Mouse (Mus musculus): Measurements from ENCODE around the gene Mau2. TPM values are rescaled to one million over a fixed set of nuclear protein-coding genes. Genes with fewer than 3 reads are reported as not detected.

Gene Mau2
- polyA plus RNA-seq, 1 experiment from 2014 or later, result 52.1 TPM

DNA sequence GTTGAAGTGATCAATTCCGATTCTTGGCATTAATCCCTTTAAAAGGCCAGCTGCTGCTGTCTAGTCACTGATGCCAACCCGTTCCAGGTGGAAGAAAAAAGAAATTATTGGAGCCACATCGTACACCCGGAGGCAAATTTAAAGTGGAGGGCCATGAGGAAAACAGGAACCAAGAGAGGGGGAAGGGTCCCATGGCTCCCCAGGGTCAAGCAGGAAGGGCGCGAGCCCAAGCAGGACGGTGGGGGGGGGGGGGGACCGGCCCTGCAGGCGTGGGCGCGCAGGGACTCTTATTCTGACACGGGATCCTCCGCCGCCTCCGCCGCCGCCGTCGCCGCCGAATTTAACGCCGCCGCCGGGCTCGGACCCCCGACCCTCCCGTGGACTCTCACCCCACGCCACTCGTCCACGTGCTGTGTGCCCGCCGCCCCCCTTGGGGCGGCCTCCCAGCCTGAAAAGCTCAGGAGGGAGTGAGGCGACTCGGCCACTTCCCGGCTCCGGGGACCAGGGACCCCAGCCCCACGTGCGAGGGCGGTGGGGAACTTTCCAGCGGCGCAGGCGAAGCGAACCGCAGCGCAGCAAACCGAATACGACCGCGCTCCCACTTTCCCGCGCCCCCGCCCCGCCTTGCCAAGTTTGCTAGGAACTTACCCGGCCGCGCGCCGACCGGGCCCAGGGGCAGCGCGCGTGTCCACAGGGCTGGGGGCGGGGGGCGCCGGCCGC is 68.9 kb downstream of the Mau2 start:
- H3K9ac ChIP-seq (ENCODE audit: low read depth, low read length), result peak overlapping the region; percentile 88
- ATAC-seq (ENCODE audit: low FRiP score), result peak; percentile 66
- peak overlapping the region; percentile 60 for H3K4me2 ChIP-seq (replicated peaks; ENCODE audit: low read depth, low read length)
- H3K9me3 ChIP-seq (ENCODE audit: control insufficient read depth, low read length), result no peaks in the 10 kb centered on the region
- no peaks in the 10 kb centered on the region for H3K27me3 ChIP-seq (ENCODE audit: control insufficient read depth, insufficient read depth, low read length)
- DNase-seq (ENCODE audit: low spot score), result peak; percentile 77
- 1% methylated on average over 34 of the region's 68 CpGs for WGBS
- peak overlapping the region; percentile 83 for H3K27ac ChIP-seq (ENCODE audit: low read depth, low read length)
- no peaks in the 10 kb centered on the region for H3K36me3 ChIP-seq (ENCODE audit: control insufficient read depth, insufficient read depth, low read length)
- H3K4me3 ChIP-seq (ENCODE audit: low read depth, low read length), result peak overlapping the region; percentile 96
- peaks cover 16% of the 10 kb centered on the region for H3K4me1 ChIP-seq (replicated peaks; ENCODE audit: control insufficient read depth, insufficient read depth, low read length)

- Histone ChIP-seq H3K9ac (ENCODE audit: low read depth, low read length) (peak overlapping the region; percentile 88), H3K36me3 (ENCODE audit: control insufficient read depth, insufficient read depth, low read length) (no peaks in the 10 kb centered on the region), H3K9me3 (ENCODE audit: control insufficient read depth, low read length) (no peaks in the 10 kb centered on the region), H3K27ac (ENCODE audit: low read depth, low read length) (no peak overlapping the region), H3K27me3 (ENCODE audit: control insufficient read depth, insufficient read depth, low read length) (no peaks in the 10 kb centered on the region), H3K4me3 (ENCODE audit: low read depth, low read length) (peak overlapping the region; percentile 96), H3K4me1 (replicated peaks; ENCODE audit: control insufficient read depth, insufficient read depth, low read length) (peaks cover 16% of the 10 kb centered on the region), H3K4me2 (replicated peaks; ENCODE audit: low read depth, low read length) (peak overlapping the region; percentile 60)
- no peak for ATAC-seq (ENCODE audit: low FRiP score)
- no peak for DNase-seq (ENCODE audit: low spot score)
- WGBS, result 18% methylated on average over 7 of the region's 7 CpGs
Measured at GRCm38 (mm10) chr8:69973063-69973441, 69.5 kb downstream of the Mau2 start.

GRCm38 (mm10) chr8:69970880-69971279 is 71.7 kb downstream of the Mau2 start:
- no peak overlapping the region for H3K4me2 ChIP-seq (replicated peaks; ENCODE audit: low read depth, low read length)
- H3K36me3 ChIP-seq (ENCODE audit: control insufficient read depth, insufficient read depth, low read length), result no peaks in the 10 kb centered on the region
- H3K4me3 ChIP-seq (ENCODE audit: low read depth, low read length), result no peak overlapping the region
- no peak overlapping the region for H3K9ac ChIP-seq (ENCODE audit: low read depth, low read length)
- no peaks in the 10 kb centered on the region for H3K27me3 ChIP-seq (ENCODE audit: control insufficient read depth, insufficient read depth, low read length)
- peaks cover 16% of the 10 kb centered on the region for H3K4me1 ChIP-seq (replicated peaks; ENCODE audit: control insufficient read depth, insufficient read depth, low read length)
- no peak for DNase-seq (ENCODE audit: low spot score)
- ATAC-seq (ENCODE audit: low FRiP score), result no peak
- WGBS, result 95% methylated on average over 2 of the region's 2 CpGs
- no peak overlapping the region for H3K27ac ChIP-seq (ENCODE audit: low read depth, low read length)
- H3K9me3 ChIP-seq (ENCODE audit: control insufficient read depth, low read length), result no peaks in the 10 kb centered on the region

DNA sequence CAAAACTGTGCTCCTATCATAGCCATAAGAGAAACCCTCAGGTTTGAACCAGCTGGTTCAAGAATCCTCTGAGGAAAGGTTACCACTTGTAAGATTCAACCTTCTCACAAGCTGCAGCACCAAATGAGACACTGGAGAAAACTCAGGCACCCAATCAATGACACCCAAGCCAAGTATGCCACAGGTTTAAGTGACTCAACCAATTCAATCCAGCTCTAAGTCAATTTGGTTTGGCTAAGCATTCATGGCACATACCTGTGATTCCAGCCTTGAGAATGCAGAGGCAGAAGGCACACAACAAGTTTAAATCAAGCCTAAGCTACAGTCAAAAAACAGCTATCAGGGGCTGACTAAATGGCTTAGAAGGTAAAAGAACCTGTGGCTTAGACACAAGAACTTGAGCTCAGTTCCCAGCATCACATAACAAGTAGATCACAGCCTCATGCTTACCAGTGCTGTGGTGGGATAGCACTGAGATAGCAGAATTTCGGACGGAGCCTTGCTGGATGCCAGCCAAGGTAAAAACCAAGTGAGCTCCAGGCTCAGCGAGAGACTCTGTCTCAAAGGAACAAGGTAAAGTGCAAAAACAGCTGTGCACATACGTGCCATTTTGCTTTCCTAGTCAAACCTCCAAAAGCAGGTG is 75.1 kb downstream of the Mau2 start:
- Histone ChIP-seq H3K4me2 (replicated peaks; ENCODE audit: low read depth, low read length) (no peak overlapping the region), H3K9ac (ENCODE audit: low read depth, low read length) (no peak overlapping the region), H3K4me3 (ENCODE audit: low read depth, low read length) (no peak overlapping the region), H3K27me3 (ENCODE audit: control insufficient read depth, insufficient read depth, low read length) (no peaks in the 10 kb centered on the region), H3K4me1 (replicated peaks; ENCODE audit: control insufficient read depth, insufficient read depth, low read length) (peaks cover 11% of the 10 kb centered on the region), H3K36me3 (ENCODE audit: control insufficient read depth, insufficient read depth, low read length) (no peaks in the 10 kb centered on the region), H3K27ac (ENCODE audit: low read depth, low read length) (no peak overlapping the region), H3K9me3 (ENCODE audit: control insufficient read depth, low read length) (no peaks in the 10 kb centered on the region)
- DNase-seq (ENCODE audit: low spot score) (no peak), ATAC-seq (ENCODE audit: low FRiP score) (no peak)
- WGBS, result 81% methylated on average over 4 of the region's 4 CpGs

Other genes with a start within 250 kb of the Mau2 start
- gene Gmip, start 234.1 kb downstream of the Mau2 start, polyA plus RNA-seq (2014; fragmentation: Nextera tagmentation; extraction: Ambion mirVana), result 9.0 and 9.4 TPM in 2 replicates
- gene Lpar2, start 220.3 kb downstream of the Mau2 start, polyA plus RNA-seq (2014; fragmentation: Nextera tagmentation; extraction: Ambion mirVana), result 1.2 and 1.7 TPM in 2 replicates
- 41.5 and 42.5 TPM in 2 replicates for gene Pbx4, start 210.2 kb downstream of the Mau2 start, polyA plus RNA-seq (2014; fragmentation: Nextera tagmentation; extraction: Ambion mirVana)
- 0.50 and 0.73 TPM in 2 replicates for gene Cilp2, start 155.0 kb downstream of the Mau2 start, polyA plus RNA-seq (2014; fragmentation: Nextera tagmentation; extraction: Ambion mirVana)
- 4.2 and 4.3 TPM in 2 replicates for gene Tssk6, start 140.6 kb downstream of the Mau2 start, polyA plus RNA-seq (2014; fragmentation: Nextera tagmentation; extraction: Ambion mirVana)
- gene Ndufa13, start 140.2 kb downstream of the Mau2 start, polyA plus RNA-seq (2014; fragmentation: Nextera tagmentation; extraction: Ambion mirVana), result 169 and 174 TPM in 2 replicates
- 4.6 and 6.1 TPM in 2 replicates for gene Yjefn3, start 140.0 kb downstream of the Mau2 start, polyA plus RNA-seq (2014; fragmentation: Nextera tagmentation; extraction: Ambion mirVana)
- 48.8 and 62.0 TPM in 2 replicates for gene Gatad2a, start 46.4 kb downstream of the Mau2 start, polyA plus RNA-seq (2014; fragmentation: Nextera tagmentation; extraction: Ambion mirVana)
- 34.5 and 35.4 TPM in 2 replicates for gene Sugp1, start 79 bp upstream of the Mau2 start, polyA plus RNA-seq (2014; fragmentation: Nextera tagmentation; extraction: Ambion mirVana)
- gene Tm6sf2, start 30.2 kb upstream of the Mau2 start, polyA plus RNA-seq (2014; fragmentation: Nextera tagmentation; extraction: Ambion mirVana), result 0.86 and 1.4 TPM in 2 replicates
- gene Hapln4, start 40.7 kb upstream of the Mau2 start, polyA plus RNA-seq (2014; fragmentation: Nextera tagmentation; extraction: Ambion mirVana), result 0.22 TPM in 1 of 2 replicates, not detected in the other
- 71.3 and 74.5 TPM in 2 replicates for gene Ncan, start 78.1 kb upstream of the Mau2 start, polyA plus RNA-seq (2014; fragmentation: Nextera tagmentation; extraction: Ambion mirVana)
- gene Nr2c2ap, start 88.6 kb upstream of the Mau2 start, polyA plus RNA-seq (2014; fragmentation: Nextera tagmentation; extraction: Ambion mirVana), result 16.7 and 19.2 TPM in 2 replicates
- 10.9 and 14.6 TPM in 2 replicates for gene Rfxank, start 96.4 kb upstream of the Mau2 start, polyA plus RNA-seq (2014; fragmentation: Nextera tagmentation; extraction: Ambion mirVana)
- 48.4 and 49.0 TPM in 2 replicates for gene Borcs8, start 96.8 kb upstream of the Mau2 start, polyA plus RNA-seq (2014; fragmentation: Nextera tagmentation; extraction: Ambion mirVana)
- 0.28 and 0.32 TPM in 2 replicates for gene Mef2b, start 97.0 kb upstream of the Mau2 start, polyA plus RNA-seq (2014; fragmentation: Nextera tagmentation; extraction: Ambion mirVana)
- gene Tmem161a, start 129.6 kb upstream of the Mau2 start, polyA plus RNA-seq (2014; fragmentation: Nextera tagmentation; extraction: Ambion mirVana), result 22.3 and 24.3 TPM in 2 replicates
- gene Slc25a42, start 169.6 kb upstream of the Mau2 start, polyA plus RNA-seq (2014; fragmentation: Nextera tagmentation; extraction: Ambion mirVana), result 1.5 and 2.0 TPM in 2 replicates
- 46.5 and 46.8 TPM in 2 replicates for gene Sugp2, start 191.5 kb upstream of the Mau2 start, polyA plus RNA-seq (2014; fragmentation: Nextera tagmentation; extraction: Ambion mirVana)
- gene Armc6, start 191.7 kb upstream of the Mau2 start, polyA plus RNA-seq (2014; fragmentation: Nextera tagmentation; extraction: Ambion mirVana), result 34.0 and 37.5 TPM in 2 replicates
- gene Homer3, start 240.1 kb upstream of the Mau2 start, polyA plus RNA-seq (2014; fragmentation: Nextera tagmentation; extraction: Ambion mirVana), result 50.4 and 51.6 TPM in 2 replicates

Data from hindbrain, embryonic 11.5 days (tissue).